Comparison of ENCODE assay signal across 14 mouse cellular contexts in genomic region chr4:155280768-155281121, GRCm38 (mm10). TPM values are rescaled to one million over a fixed set of nuclear protein-coding genes. Genes with fewer than 3 reads are reported as not detected.
DNase-seq lines count a peak whose midpoint lies in the region; ATAC-seq and TF ChIP-seq lines count a peak whose summit lies in the region.
"Had no signal": no experiment of that assay in that cellular context is flagged by ENCODE, and none has a peak within 500 bp of the region (broad histone marks: within the 10 kb centered on the region; RNA-seq: fewer than 3 reads in every experiment).

No protein-coding gene starts in this region.

- H3K9me3 ChIP-seq in kidney, embryonic 14.5 days (ENCODE audit: control insufficient read depth, low read length) = 0 out of 2 replicates have a peak, but pooled peaks cover 2% of the 10 kb centered on the region
- no peaks in the 10 kb centered on the region for H3K9me3 ChIP-seq in embryonic facial prominence, embryonic 10.5 days
- H3K9me3 ChIP-seq in intestine, postnatal 0 days (ENCODE audit: control insufficient read depth) = no peaks in the 10 kb centered on the region
- H3K9me3 ChIP-seq in limb, embryonic 15.5 days = no peaks in the 10 kb centered on the region
- H3K9me3 ChIP-seq: heart, embryonic 10.5 days; lung, embryonic 15.5 days; midbrain, embryonic 15.5 days had no signal

- no peaks in the 10 kb centered on the region for H3K36me3 ChIP-seq in kidney, embryonic 14.5 days (ENCODE audit: control insufficient read depth, insufficient read depth, low read length)
- no peaks in the 10 kb centered on the region for H3K36me3 ChIP-seq in embryonic facial prominence, embryonic 10.5 days (replicated peaks)
- peaks cover 8% of the 10 kb centered on the region; the same call in 1 of the 2 replicates for H3K36me3 ChIP-seq in intestine, postnatal 0 days (ENCODE audit: control insufficient read depth, insufficient read depth)
- no peaks in the 10 kb centered on the region for H3K36me3 ChIP-seq in limb, embryonic 15.5 days
- H3K36me3 ChIP-seq: heart, embryonic 10.5 days; lung, embryonic 15.5 days had no signal

- WGBS in kidney, embryonic 14.5 days = 75% methylated on average over 1 of the region's 1 CpGs
- WGBS in embryonic facial prominence, embryonic 10.5 days = 93% methylated on average over 1 of the region's 1 CpGs
- 29% methylated on average over 1 of the region's 1 CpGs for WGBS in intestine, postnatal 0 days
- WGBS in limb, embryonic 15.5 days = 54% methylated on average over 1 of the region's 1 CpGs

- H3K4me1 ChIP-seq in kidney, embryonic 14.5 days (ENCODE audit: control insufficient read depth, insufficient read depth, low read length) = peaks cover 37% of the 10 kb centered on the region
- H3K4me1 ChIP-seq in embryonic facial prominence, embryonic 10.5 days = peaks cover 77% of the 10 kb centered on the region
- peaks cover 12% of the 10 kb centered on the region for H3K4me1 ChIP-seq in intestine, postnatal 0 days (replicated peaks; ENCODE audit: control insufficient read depth, insufficient read depth, low read length)
- H3K4me1 ChIP-seq in limb, embryonic 15.5 days = peaks cover 73% of the 10 kb centered on the region

- intact Hi-C loops in left cerebral cortex, postnatal 10 days (cut with DNase I) = no loop called here

- no peak overlapping the region for H3K4me3 ChIP-seq in kidney, embryonic 14.5 days (ENCODE audit: low read length)
- no peak overlapping the region for H3K4me3 ChIP-seq in embryonic facial prominence, embryonic 10.5 days
- H3K4me3 ChIP-seq in intestine, postnatal 0 days (ENCODE audit: low read depth, low read length) = no peak overlapping the region
- H3K4me3 ChIP-seq in limb, embryonic 15.5 days = no peak overlapping the region
- H3K4me3 ChIP-seq: heart, embryonic 10.5 days; lung, embryonic 15.5 days; midbrain, embryonic 15.5 days had no signal

- no peak overlapping the region for H3K9ac ChIP-seq in kidney, embryonic 14.5 days (ENCODE audit: low read depth, low read length)
- H3K9ac ChIP-seq in intestine, postnatal 0 days (ENCODE audit: low read depth, low read length) = no peak overlapping the region
- no peak overlapping the region for H3K9ac ChIP-seq in limb, embryonic 15.5 days
- H3K9ac ChIP-seq: lung, embryonic 15.5 days; midbrain, embryonic 15.5 days had no signal

- no peak overlapping the region for H3K4me2 ChIP-seq in kidney, embryonic 14.5 days (replicated peaks; ENCODE audit: low read depth, low read length)
- H3K4me2 ChIP-seq in intestine, postnatal 0 days (replicated peaks; ENCODE audit: low read depth) = 0 out of 2 replicates have a peak overlapping the region, but pooled peaks have one; percentile 27
- no peak overlapping the region for H3K4me2 ChIP-seq in limb, embryonic 15.5 days
- H3K4me2 ChIP-seq: lung, embryonic 15.5 days; midbrain, embryonic 15.5 days had no signal

- ATAC-seq in kidney, embryonic 14.5 days (ENCODE audit: low FRiP score, low TSS enrichment) = no peak
- ATAC-seq in intestine, postnatal 0 days = peak; percentile 93
- ATAC-seq in limb, embryonic 15.5 days (ENCODE audit: insufficient number of reproducible peaks, low FRiP score, low TSS enrichment, low read depth) = no peak
- ATAC-seq: midbrain, embryonic 15.5 days had no signal

- TF ChIP-seq CTCF in intestine, postnatal 0 days (IDR thresholded peaks at IDR 0.05; ENCODE audit: low read depth) = no peak

- H3K27me3 ChIP-seq in kidney, embryonic 14.5 days (ENCODE audit: control insufficient read depth, insufficient read depth, low read length) = no peaks in the 10 kb centered on the region
- no peaks in the 10 kb centered on the region for H3K27me3 ChIP-seq in embryonic facial prominence, embryonic 10.5 days (replicated peaks; ENCODE audit: low read depth, poor library complexity, severe bottlenecking)
- H3K27me3 ChIP-seq in intestine, postnatal 0 days (replicated peaks; ENCODE audit: control insufficient read depth, insufficient read depth, low read length) = no peaks in the 10 kb centered on the region
- no peaks in the 10 kb centered on the region for H3K27me3 ChIP-seq in limb, embryonic 15.5 days
- H3K27me3 ChIP-seq: lung, embryonic 15.5 days; midbrain, embryonic 15.5 days had no signal

- peak; percentile 61 for DNase-seq in kidney, adult 9 months
- no peak for DNase-seq in embryonic facial prominence, embryonic 10.5 days (ENCODE audit: low spot score)
- no peak for DNase-seq in frontal cortex, postnatal 14 days (ENCODE audit: low spot score in 2 of 2)
- no peak for DNase-seq in left cerebral cortex, postnatal 10 days (ENCODE audit: extremely low spot score in 1 of 2, low spot score in 2 of 2)
- DNase-seq: gastrocnemius, postnatal 14 days; heart, postnatal 4 days; layer of hippocampus, postnatal 36 days; right cerebral cortex, postnatal 25 days had no signal

- H3K27ac ChIP-seq in kidney, embryonic 14.5 days (ENCODE audit: low read depth, low read length) = no peak overlapping the region
- peak overlapping the region; percentile 90 for H3K27ac ChIP-seq in embryonic facial prominence, embryonic 10.5 days (replicated peaks)
- 0 out of 2 replicates have a peak overlapping the region, but pooled peaks have one; percentile 46 for H3K27ac ChIP-seq in intestine, postnatal 0 days (ENCODE audit: low read depth, low read length)
- H3K27ac ChIP-seq in limb, embryonic 15.5 days = 0 out of 2 replicates have a peak overlapping the region, but pooled peaks have one; percentile 98
- H3K27ac ChIP-seq: heart, embryonic 10.5 days; midbrain, embryonic 15.5 days had no signal

RNA-seq across cellular contexts. Expression of gene Faap20, which starts 31.1 kb away (rescaled TPM):
- polyA plus RNA-seq in kidney, embryonic 14.5 days (2014; fragmentation: Nextera tagmentation; extraction: Ambion mirVana) = 63.4 and 73.8 TPM in 2 replicates
- polyA plus RNA-seq in embryonic facial prominence, embryonic 10.5 days (2016; fragmentation: Nextera tagmentation; extraction: Ambion mirVana) = 99.6 and 100 TPM in 2 replicates
- polyA plus RNA-seq in intestine, postnatal 0 days (2015; fragmentation: Nextera tagmentation; extraction: Ambion mirVana) = 54.6 and 57.8 TPM in 2 replicates
- polyA plus RNA-seq in limb, embryonic 15.5 days (2015; fragmentation: Nextera tagmentation; extraction: Ambion mirVana) = 74.0 and 76.2 TPM in 2 replicates
- 10 to 100 TPM; 25.4 to 26.2 TPM for total RNA-seq in left cerebral cortex, postnatal 10 days (2021)

RNA-seq across cellular contexts. Expression of gene Ski, which starts 58.4 kb away (rescaled TPM):
- polyA plus RNA-seq in kidney, embryonic 14.5 days (2014; fragmentation: Nextera tagmentation; extraction: Ambion mirVana) = 24.0 and 24.5 TPM in 2 replicates
- polyA plus RNA-seq in embryonic facial prominence, embryonic 10.5 days (2016; fragmentation: Nextera tagmentation; extraction: Ambion mirVana) = 8.5 and 10.7 TPM in 2 replicates
- polyA plus RNA-seq in intestine, postnatal 0 days (2015; fragmentation: Nextera tagmentation; extraction: Ambion mirVana) = 13.3 and 14.0 TPM in 2 replicates
- polyA plus RNA-seq in limb, embryonic 15.5 days (2015; fragmentation: Nextera tagmentation; extraction: Ambion mirVana) = 25.2 and 26.8 TPM in 2 replicates
- 100 to 1,000 TPM; 108 to 111 TPM for total RNA-seq in left cerebral cortex, postnatal 10 days (2021)
